Mouse (Mus musculus) kidney, postnatal 0 days (tissue): ENCODE results near the gene Tspo2. TPM values are rescaled to one million over a fixed set of nuclear protein-coding genes. Genes with fewer than 3 reads are reported as not detected.

ENCODE experiments used
- ATAC-seq: fragments of 200-750 bp; cut with Nextera tagmentation; replicated peaks from 2 replicates; pipeline ENCODE4 v1.8.0; 2017; ENCODE audit warnings: low read depth, moderate number of reproducible peaks, moderate TSS enrichment, moderate library complexity; ENCODE audit not compliant: low FRiP score
- DNase-seq: peaks from one replicate; pipeline ENCODE4 v3.0.0-alpha.2; 2016; ENCODE audit warnings: low spot score
- H3K27ac ChIP-seq: fragments of 300-500 bp; sonication (generic); 2 replicates; pipeline ENCODE4 v1.5.1; 2014; ENCODE audit warnings: mild to moderate bottlenecking
- H3K27me3 ChIP-seq: fragments of 300-500 bp; sonication (generic); 2 replicates; pipeline ENCODE4 v1.6.1; 2014; ENCODE audit warnings: low read length, mixed read lengths; ENCODE audit not compliant: insufficient read depth
- H3K36me3 ChIP-seq: fragments of 300-500 bp; sonication (generic); 2 replicates; pipeline ENCODE4 v1.6.1; 2014; ENCODE audit warnings: low read length, mixed read lengths; ENCODE audit not compliant: insufficient read depth
- H3K4me1 ChIP-seq: fragments of 300-500 bp; sonication (generic); replicated peaks from 2 replicates; pipeline ENCODE4 v1.6.1; 2014; ENCODE audit warnings: antibody characterized with exemption, low read length, mixed read lengths; ENCODE audit not compliant: insufficient read depth
- H3K4me2 ChIP-seq: fragments of 300-500 bp; sonication (generic); 2 replicates; pipeline ENCODE4 v1.6.1; 2014; ENCODE audit warnings: mild to moderate bottlenecking, low read length, moderate library complexity, mixed read lengths
- H3K4me3 ChIP-seq: fragments of 300-500 bp; sonication (generic); replicated peaks from 2 replicates; pipeline ENCODE4 v1.5.1; 2014; ENCODE audit warnings: low read depth, low read length
- H3K9ac ChIP-seq: fragments of 300-500 bp; sonication (generic); 2 replicates; pipeline ENCODE4 v1.6.1; 2014; ENCODE audit warnings: low read depth, low read length
- H3K9me3 ChIP-seq: fragments of 300-500 bp; sonication (generic); replicated peaks from 2 replicates; pipeline ENCODE4 v1.6.1; 2016; ENCODE audit warnings: low read length, inconsistent platforms, mixed read lengths
- CTCF ChIP-seq: IDR thresholded peaks from 2 replicates; pipeline ENCODE4 v1.5.1; 2016; ENCODE audit warnings: antibody characterized with exemption, low read depth, mild to moderate bottlenecking, moderate library complexity
- WGBS: fragments of 180-500 bp; shearing (Covaris S2); extraction: QIAGEN DNeasy Blood & Tissue Kit; methylation state at CpG from one replicate; pipeline ENCODE4 v1.1.7; 2014; 5-methylcytosine and 5-hydroxymethylcytosine counted together
- polyA plus RNA-seq: library from polyadenylated mRNA; unstranded; fragments of >200 nt; fragmentation: Nextera tagmentation; extraction: Ambion mirVana; gene quantifications from 2 replicates; pipeline ENCODE4 v1.2.1, GENCODE M21; 2015

Tspo2 gene
- polyA plus RNA-seq, 1 experiment from 2014 or later = 1.2 TPM

- Histone ChIP-seq H3K4me1 (peaks cover 15% of the 10 kb centered on the region), H3K27me3 (no peaks in the 10 kb centered on the region), H3K36me3 (peaks cover 22% of the 10 kb centered on the region; the same call in 1 of the 2 replicates), H3K9ac (no peak overlapping the region), H3K4me2 (no peak overlapping the region), H3K4me3 (no peak overlapping the region), H3K9me3 (no peaks in the 10 kb centered on the region), H3K27ac (0 out of 2 replicates have a peak overlapping the region, but pooled peaks have one; percentile 44)
- 76% methylated on average over 14 of the region's 14 CpGs for WGBS
- ATAC-seq (peak; percentile 83), DNase-seq (peak; percentile 88)
- TF ChIP-seq CTCF = peak; percentile 75
These were observed 34.7 kb downstream of the Tspo2 start for GRCm38 (mm10) chr17:48416425-48417195.

- Histone ChIP-seq H3K9ac (no peak overlapping the region), H3K36me3 (peaks cover 22% of the 10 kb centered on the region; the same call in 1 of the 2 replicates), H3K4me3 (no peak overlapping the region), H3K27ac (no peak overlapping the region), H3K4me2 (no peak overlapping the region), H3K4me1 (peaks cover 15% of the 10 kb centered on the region), H3K9me3 (no peaks in the 10 kb centered on the region), H3K27me3 (no peaks in the 10 kb centered on the region)
- DNase-seq (no peak), ATAC-seq (no peak)
- TF ChIP-seq CTCF = no peak
- WGBS = 66% methylated on average over 7 of the region's 7 CpGs
These were observed 35.3 kb downstream of the Tspo2 start for GRCm38 (mm10) chr17:48416011-48416410.

GRCm38 (mm10) chr17:48411241-48411640, 40.1 kb downstream of the Tspo2 start:
- Histone ChIP-seq H3K27me3 (no peaks in the 10 kb centered on the region), H3K4me2 (peak overlapping the region; percentile 76), H3K9ac (peak overlapping the region; percentile 79; the same call in 1 of the 2 replicates), H3K9me3 (no peaks in the 10 kb centered on the region), H3K36me3 (peaks cover 22% of the 10 kb centered on the region; the same call in 1 of the 2 replicates), H3K4me1 (peaks cover 12% of the 10 kb centered on the region), H3K4me3 (peak overlapping the region; percentile 68), H3K27ac (peak overlapping the region; percentile 98)
- 24% methylated on average over 8 of the region's 8 CpGs for whole genome bisulfite sequencing
- no peak for TF ChIP-seq CTCF
- no peak for ATAC-seq
- DNase-seq = peak; percentile 46

GRCm38 (mm10) chr17:48410299-48410785, 41.0 kb downstream of the Tspo2 start:
- Histone ChIP-seq H3K9me3 (no peaks in the 10 kb centered on the region), H3K9ac (peak overlapping the region; percentile 79), H3K4me1 (peaks cover 12% of the 10 kb centered on the region), H3K27me3 (no peaks in the 10 kb centered on the region), H3K36me3 (peaks cover 20% of the 10 kb centered on the region; the same call in 1 of the 2 replicates), H3K27ac (peak overlapping the region; percentile 98), H3K4me3 (peak overlapping the region; percentile 68), H3K4me2 (peak overlapping the region; percentile 76)
- under 1% methylated on average over 13 of the region's 13 CpGs for WGBS
- DNase-seq = peak; percentile 73
- peak; percentile 2; the same call in 1 of the 2 replicates for ATAC-seq
- TF ChIP-seq CTCF = no peak

GRCm38 (mm10) chr17:48409380-48410298, 41.7 kb downstream of the Tspo2 start, which contains the start of the genes Nfya and Oard1:
Nfya (minus strand) TSS chr17:48409906.
Oard1 (plus strand) TSS chr17:48410014.
- peak; percentile 100 for DNase-seq
- Histone ChIP-seq H3K27me3 (no peaks in the 10 kb centered on the region), H3K4me2 (peak within 1 kb of the TSS; percentile 76), H3K36me3 (peaks cover 15% of the 10 kb centered on the region; the same call in 1 of the 2 replicates), H3K27ac (peak within 1 kb of the TSS; percentile 98), H3K9me3 (no peaks in the 10 kb centered on the region), H3K4me3 (peak within 1 kb of the TSS; percentile 68), H3K4me1 (peaks cover 12% of the 10 kb centered on the region), H3K9ac (peak within 1 kb of the TSS; percentile 85)
- ATAC-seq = peak; percentile 96
- peak; percentile 21; the same call in 1 of the 2 replicates for TF ChIP-seq CTCF
- under 1% methylated on average over 78 of the region's 84 CpGs for WGBS
